Mouse (Mus musculus) MEL (cell line): ENCODE data around the gene Tbxas1.

Source experiments
- CTCF ChIP-seq, 3 experiments: IDR thresholded peaks in 2 of 3; conservative IDR thresholded peaks in 1 of 3; 2 replicates each; pipeline ENCODE4 v1.5.1; 2011 to 2012; ENCODE audit warnings: low read length in 3 of 3, low read depth in 2 of 3, mild to moderate bottlenecking in 2 of 3, improper control_type of control experiment in 1 of 3, inconsistent platforms in 1 of 3, mixed read lengths in 1 of 3, moderate library complexity in 1 of 3; ENCODE audit not compliant: control insufficient read depth in 1 of 3, insufficient read depth in 1 of 3, poor library complexity in 1 of 3, severe bottlenecking in 1 of 3
- E2F4 ChIP-seq: IDR thresholded peaks from 2 replicates; pipeline ENCODE4 v1.6.1; 2011; ENCODE audit warnings: low read depth, low read length, improper control_type of control experiment, borderline replicate concordance
- HCFC1 ChIP-seq: IDR thresholded peaks from 2 replicates; pipeline ENCODE4 v1.6.1; 2012; ENCODE audit warnings: low read depth, mild to moderate bottlenecking, inconsistent platforms, low read length, improper control_type of control experiment, moderate library complexity
- KAT2A ChIP-seq: conservative IDR thresholded peaks from 2 replicates; pipeline ENCODE4 v1.6.1; 2012; ENCODE audit warnings: low read depth, low read length, improper control_type of control experiment, inconsistent platforms
- POLR2AphosphoS2 ChIP-seq: IDR thresholded peaks from 2 replicates; pipeline ENCODE4 v1.6.1; 2011; ENCODE audit warnings: low read length, improper control_type of control experiment
- TBP ChIP-seq: IDR thresholded peaks from 2 replicates; pipeline ENCODE4 v1.8.0; 2011; ENCODE audit warnings: low read depth, low read length, improper control_type of control experiment
- USF2 ChIP-seq, 2 experiments: IDR thresholded peaks; 2 replicates each; pipeline ENCODE4 v1.6.1; 2011 to 2012; ENCODE audit warnings: improper control_type of control experiment in 2 of 2, low read length in 2 of 2, borderline replicate concordance in 1 of 2, inconsistent platforms in 1 of 2, low read depth in 1 of 2, mild to moderate bottlenecking in 1 of 2; ENCODE audit not compliant: insufficient read depth in 1 of 2
- ZMIZ1 ChIP-seq: IDR thresholded peaks from 2 replicates; pipeline ENCODE4 v1.6.1; 2012; ENCODE audit warnings: low read depth, mild to moderate bottlenecking, inconsistent platforms, low read length, improper control_type of control experiment, moderate library complexity

- TF ChIP-seq HCFC1 (no peak), USF2 (IDR thresholded peaks at IDR 0.05; ENCODE audit: borderline replicate concordance in 1 of 2, insufficient read depth in 1 of 2, low read depth in 1 of 2, low read length in 2 of 2) (no peak), KAT2A (no peak), E2F4 (no peak), TBP (no peak), POLR2AphosphoS2 (no peak), ZMIZ1 (no peak), CTCF (IDR thresholded peaks at IDR 0.05 in 2 of 3, conservative IDR thresholded peaks at IDR 0.05 in 1 of 3; ENCODE audit: control insufficient read depth in 1 of 3, insufficient read depth in 1 of 3, low read depth in 2 of 3, low read length in 3 of 3, poor library complexity in 1 of 3, severe bottlenecking in 1 of 3) (no peak)
Observed at GRCm38 (mm10) chr6:39057161-39057560, 182.0 kb downstream of the Tbxas1 start.
